Mouse (Mus musculus): ENCODE measurements around the gene Tex37. TPM values are rescaled to one million over a fixed set of nuclear protein-coding genes. Genes with fewer than 3 reads are reported as not detected.

Tex37 gene
- polyA plus RNA-seq, 1 experiment from 2014 or later = not detected

- no peak for ATAC-seq (ENCODE audit: low FRiP score)
- no peak for DNase-seq (ENCODE audit: low spot score)
- peaks cover 6% of the 10 kb centered on the region; the same call in 1 of the 2 replicates for H3K4me1 ChIP-seq (replicated peaks; ENCODE audit: control insufficient read depth, insufficient read depth, low read length)
- no peak overlapping the region for H3K9ac ChIP-seq (ENCODE audit: low read depth, low read length)
- WGBS = under 1% methylated on average over 12 of the region's 12 CpGs
- H3K9me3 ChIP-seq (ENCODE audit: control insufficient read depth, low read length) = no peaks in the 10 kb centered on the region
- peaks cover 53% of the 10 kb centered on the region for H3K27me3 ChIP-seq (ENCODE audit: control insufficient read depth, insufficient read depth, low read length)
- no peaks in the 10 kb centered on the region for H3K36me3 ChIP-seq (ENCODE audit: control insufficient read depth, insufficient read depth, low read length)
- peak overlapping the region; percentile 93 for H3K4me2 ChIP-seq (replicated peaks; ENCODE audit: low read depth, low read length)
- no peak overlapping the region for H3K27ac ChIP-seq (ENCODE audit: low read depth, low read length)
- peak overlapping the region; percentile 47 for H3K4me3 ChIP-seq (ENCODE audit: low read depth, low read length)
Measured at GRCm38 (mm10) chr6:70955841-70956240, 37.1 kb upstream of the Tex37 start.

DNA sequence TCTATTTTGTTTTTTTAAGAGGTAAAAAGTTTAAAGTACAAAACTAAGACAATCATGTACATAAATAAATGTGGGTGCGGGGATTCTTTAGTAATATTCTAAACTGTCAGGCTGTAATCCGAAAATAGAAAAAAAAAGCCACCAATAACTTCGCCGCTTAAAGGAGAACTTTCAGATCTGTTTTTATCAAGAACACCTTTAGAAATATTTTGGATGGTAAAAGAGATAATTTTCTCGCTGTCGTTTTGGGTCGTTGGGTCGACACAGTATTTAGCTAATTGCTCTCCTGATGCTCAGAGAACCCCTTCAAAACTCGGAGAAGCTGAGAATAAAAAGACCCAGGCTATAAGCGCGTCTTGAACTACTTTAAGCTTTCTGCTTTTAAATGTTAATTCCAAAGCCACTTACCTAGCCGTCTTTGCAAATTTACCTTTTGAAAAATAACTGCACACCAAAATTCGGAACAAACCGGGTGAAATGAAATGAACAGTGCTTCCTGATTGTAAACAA lies 36.6 kb upstream of the Tex37 start:
- Histone ChIP-seq H3K36me3 (ENCODE audit: control insufficient read depth, insufficient read depth, low read length) (no peaks in the 10 kb centered on the region), H3K9me3 (ENCODE audit: control insufficient read depth, low read length) (no peaks in the 10 kb centered on the region), H3K4me1 (replicated peaks; ENCODE audit: control insufficient read depth, insufficient read depth, low read length) (peaks cover 6% of the 10 kb centered on the region; the same call in 1 of the 2 replicates), H3K27ac (ENCODE audit: low read depth, low read length) (no peak overlapping the region), H3K27me3 (ENCODE audit: control insufficient read depth, insufficient read depth, low read length) (peaks cover 53% of the 10 kb centered on the region), H3K4me2 (replicated peaks; ENCODE audit: low read depth, low read length) (no peak overlapping the region), H3K4me3 (ENCODE audit: low read depth, low read length) (no peak overlapping the region), H3K9ac (ENCODE audit: low read depth, low read length) (no peak overlapping the region)
- WGBS = 4% methylated on average over 14 of the region's 14 CpGs
- DNase-seq (ENCODE audit: low spot score) = peak; percentile 50
- no peak for ATAC-seq (ENCODE audit: low FRiP score)

- no peaks in the 10 kb centered on the region for H3K36me3 ChIP-seq (ENCODE audit: control insufficient read depth, insufficient read depth, low read length)
- WGBS = 16% methylated on average over 6 of the region's 6 CpGs
- H3K4me2 ChIP-seq (replicated peaks; ENCODE audit: low read depth, low read length) = no peak overlapping the region
- DNase-seq (ENCODE audit: low spot score) = peak; percentile 41
- no peak for ATAC-seq (ENCODE audit: low FRiP score)
- H3K4me3 ChIP-seq (ENCODE audit: low read depth, low read length) = no peak overlapping the region
- H3K4me1 ChIP-seq (replicated peaks; ENCODE audit: control insufficient read depth, insufficient read depth, low read length) = peaks cover 6% of the 10 kb centered on the region; the same call in 1 of the 2 replicates
- H3K9me3 ChIP-seq (ENCODE audit: control insufficient read depth, low read length) = no peaks in the 10 kb centered on the region
- no peak overlapping the region for H3K9ac ChIP-seq (ENCODE audit: low read depth, low read length)
- no peak overlapping the region for H3K27ac ChIP-seq (ENCODE audit: low read depth, low read length)
- H3K27me3 ChIP-seq (ENCODE audit: control insufficient read depth, insufficient read depth, low read length) = peaks cover 53% of the 10 kb centered on the region
Measured at GRCm38 (mm10) chr6:70954040-70954439, 35.3 kb upstream of the Tex37 start.

GRCm38 (mm10) chr6:70953274-70953673 lies 34.5 kb upstream of the Tex37 start:
- no peaks in the 10 kb centered on the region for H3K36me3 ChIP-seq (ENCODE audit: control insufficient read depth, insufficient read depth, low read length)
- no peak overlapping the region for H3K9ac ChIP-seq (ENCODE audit: low read depth, low read length)
- peaks cover 6% of the 10 kb centered on the region; the same call in 1 of the 2 replicates for H3K4me1 ChIP-seq (replicated peaks; ENCODE audit: control insufficient read depth, insufficient read depth, low read length)
- no peak overlapping the region for H3K4me2 ChIP-seq (replicated peaks; ENCODE audit: low read depth, low read length)
- no peak overlapping the region for H3K4me3 ChIP-seq (ENCODE audit: low read depth, low read length)
- WGBS = 78% methylated on average over 7 of the region's 7 CpGs
- peaks cover 47% of the 10 kb centered on the region for H3K27me3 ChIP-seq (ENCODE audit: control insufficient read depth, insufficient read depth, low read length)
- ATAC-seq (ENCODE audit: low FRiP score) = no peak
- H3K27ac ChIP-seq (ENCODE audit: low read depth, low read length) = no peak overlapping the region
- H3K9me3 ChIP-seq (ENCODE audit: control insufficient read depth, low read length) = no peaks in the 10 kb centered on the region
- DNase-seq (ENCODE audit: low spot score) = no peak

- DNase-seq (ENCODE audit: low spot score) (no peak), ATAC-seq (ENCODE audit: low FRiP score) (no peak)
- Histone ChIP-seq H3K4me3 (ENCODE audit: low read depth, low read length) (no peak overlapping the region), H3K27ac (ENCODE audit: low read depth, low read length) (no peak overlapping the region), H3K36me3 (ENCODE audit: control insufficient read depth, insufficient read depth, low read length) (no peaks in the 10 kb centered on the region), H3K9me3 (ENCODE audit: control insufficient read depth, low read length) (no peaks in the 10 kb centered on the region), H3K4me1 (replicated peaks; ENCODE audit: control insufficient read depth, insufficient read depth, low read length) (no peaks in the 10 kb centered on the region), H3K27me3 (ENCODE audit: control insufficient read depth, insufficient read depth, low read length) (no peaks in the 10 kb centered on the region), H3K4me2 (replicated peaks; ENCODE audit: low read depth, low read length) (no peak overlapping the region), H3K9ac (ENCODE audit: low read depth, low read length) (no peak overlapping the region)
- WGBS = 89% methylated on average over 2 of the region's 2 CpGs
Measured at GRCm38 (mm10) chr6:70931801-70932200, 13.1 kb upstream of the Tex37 start.

DNA sequence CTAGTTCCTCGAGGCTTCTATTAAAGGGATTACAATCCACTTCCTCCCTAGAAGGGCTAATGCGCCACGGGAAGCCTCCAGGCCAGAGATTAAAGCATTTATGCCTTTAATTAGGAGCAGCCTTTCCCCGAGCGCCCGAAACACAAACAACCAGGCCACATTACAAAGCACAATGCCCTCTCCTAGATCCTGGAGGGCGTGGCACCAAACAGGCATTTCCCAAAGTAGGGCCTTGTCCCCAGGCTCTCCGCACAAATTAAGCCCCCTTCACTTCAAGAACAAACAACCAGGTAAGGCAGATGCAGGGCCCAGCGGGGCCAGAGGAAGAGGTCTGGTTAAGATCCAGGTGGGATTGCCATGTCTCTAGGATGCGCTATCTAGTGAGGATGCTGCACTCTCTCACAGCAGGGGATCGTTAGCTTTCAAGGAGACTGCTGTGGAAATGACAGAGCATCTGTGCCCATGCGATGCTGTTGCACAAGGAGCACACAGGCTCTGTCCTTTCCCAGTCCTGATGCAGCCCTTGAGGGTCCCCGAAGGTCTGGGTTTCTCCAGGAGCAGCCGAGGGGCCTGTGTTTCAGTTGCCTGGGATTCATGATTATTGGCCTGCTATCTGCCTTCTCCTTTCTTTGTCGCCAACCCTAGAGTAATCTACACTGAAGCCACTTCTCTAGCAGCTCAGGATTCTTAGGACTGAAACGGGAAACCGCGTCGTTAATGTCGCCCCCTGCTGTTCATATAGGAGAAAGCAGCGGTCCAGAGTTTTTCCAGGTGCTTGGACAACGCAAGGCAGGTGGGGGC lies 2.7 kb upstream of the Tex37 start:
- 5% methylated on average over 22 of the region's 22 CpGs for WGBS
- H3K9me3 ChIP-seq (ENCODE audit: control insufficient read depth, low read length) = no peaks in the 10 kb centered on the region
- DNase-seq (ENCODE audit: low spot score) = peak; percentile 84
- no peaks in the 10 kb centered on the region for H3K27me3 ChIP-seq (ENCODE audit: control insufficient read depth, insufficient read depth, low read length)
- peak overlapping the region; percentile 61 for H3K9ac ChIP-seq (ENCODE audit: low read depth, low read length)
- peak; percentile 80 for ATAC-seq (ENCODE audit: low FRiP score)
- H3K27ac ChIP-seq (ENCODE audit: low read depth, low read length) = no peak overlapping the region
- H3K4me1 ChIP-seq (replicated peaks; ENCODE audit: control insufficient read depth, insufficient read depth, low read length) = no peaks in the 10 kb centered on the region
- H3K36me3 ChIP-seq (ENCODE audit: control insufficient read depth, insufficient read depth, low read length) = no peaks in the 10 kb centered on the region
- H3K4me3 ChIP-seq (ENCODE audit: low read depth, low read length) = peak overlapping the region; percentile 15; the same call in 1 of the 2 replicates
- H3K4me2 ChIP-seq (replicated peaks; ENCODE audit: low read depth, low read length) = peak overlapping the region; percentile 47

GRCm38 (mm10) chr6:70912396-70912765 lies 6.3 kb downstream of the Tex37 start:
- no peak overlapping the region for H3K27ac ChIP-seq (ENCODE audit: low read depth, low read length)
- no peaks in the 10 kb centered on the region for H3K9me3 ChIP-seq (ENCODE audit: control insufficient read depth, low read length)
- DNase-seq (ENCODE audit: low spot score) (no peak), ATAC-seq (ENCODE audit: low FRiP score) (no peak)
- no peak overlapping the region for H3K4me2 ChIP-seq (replicated peaks; ENCODE audit: low read depth, low read length)
- no peaks in the 10 kb centered on the region for H3K36me3 ChIP-seq (ENCODE audit: control insufficient read depth, insufficient read depth, low read length)
- no peaks in the 10 kb centered on the region for H3K27me3 ChIP-seq (ENCODE audit: control insufficient read depth, insufficient read depth, low read length)
- H3K4me3 ChIP-seq (ENCODE audit: low read depth, low read length) = no peak overlapping the region
- H3K9ac ChIP-seq (ENCODE audit: low read depth, low read length) = no peak overlapping the region
- 76% methylated on average over 7 of the region's 7 CpGs for WGBS
- 0 out of 2 replicates have a peak, but pooled peaks cover 2% of the 10 kb centered on the region for H3K4me1 ChIP-seq (replicated peaks; ENCODE audit: control insufficient read depth, insufficient read depth, low read length)

GRCm38 (mm10) chr6:70911668-70912395 lies 6.9 kb downstream of the Tex37 start:
- Histone ChIP-seq H3K27me3 (ENCODE audit: control insufficient read depth, insufficient read depth, low read length) (no peaks in the 10 kb centered on the region), H3K4me2 (replicated peaks; ENCODE audit: low read depth, low read length) (no peak overlapping the region), H3K9ac (ENCODE audit: low read depth, low read length) (no peak overlapping the region), H3K4me1 (replicated peaks; ENCODE audit: control insufficient read depth, insufficient read depth, low read length) (0 out of 2 replicates have a peak, but pooled peaks cover 2% of the 10 kb centered on the region), H3K4me3 (ENCODE audit: low read depth, low read length) (no peak overlapping the region), H3K9me3 (ENCODE audit: control insufficient read depth, low read length) (no peaks in the 10 kb centered on the region), H3K36me3 (ENCODE audit: control insufficient read depth, insufficient read depth, low read length) (no peaks in the 10 kb centered on the region), H3K27ac (ENCODE audit: low read depth, low read length) (no peak overlapping the region)
- no peak for ATAC-seq (ENCODE audit: low FRiP score)
- peak; percentile 19 for DNase-seq (ENCODE audit: low spot score)
- 14% methylated on average over 20 of the region's 20 CpGs for WGBS

Measured in hindbrain, embryonic 11.5 days (tissue).